Mouse (Mus musculus) spleen, embryonic (tissue): ENCODE results near the gene Coq7.

Experiments used
- CTCF ChIA-PET: fragments of 350-600 bp; sonication (Branson Sonifier 250); formaldehyde crosslinking; loops from one replicate; lab custom pipeline; 2022; lab: Charles Lee

Gene Coq7

DNA sequence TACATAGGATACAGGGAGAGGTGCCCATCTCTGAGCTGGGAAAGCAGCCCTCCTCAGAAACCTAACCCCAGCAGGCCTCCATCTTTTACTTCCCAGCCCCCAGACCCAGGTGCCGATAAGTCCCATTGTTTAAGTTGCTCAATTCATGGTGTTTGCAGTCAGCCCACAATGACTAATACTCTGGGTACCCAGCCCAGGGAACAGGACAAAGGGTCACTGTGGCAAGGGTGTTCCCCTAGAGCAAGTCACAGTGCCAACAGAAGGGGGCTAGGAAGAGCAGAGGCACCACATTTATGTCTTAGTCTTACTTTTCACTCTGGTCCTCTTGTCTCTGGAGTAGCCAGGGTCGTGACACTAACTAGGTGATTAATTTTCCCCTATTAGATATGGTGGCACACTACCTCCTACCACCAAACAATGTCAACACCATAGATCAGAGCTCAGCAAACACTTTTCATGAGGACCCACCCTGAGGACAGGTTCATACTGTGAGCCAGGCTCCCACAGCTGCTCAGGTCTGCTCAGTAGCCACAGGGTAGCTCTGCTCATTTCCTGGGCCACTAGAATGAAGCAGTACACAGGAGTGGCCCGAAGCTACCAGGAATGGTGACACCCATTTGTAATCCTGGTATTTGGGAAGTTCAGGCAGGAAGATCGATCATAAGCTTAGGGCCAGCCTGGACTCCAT is 38.1 kb downstream of the Coq7 start:
- CTCF ChIA-PET, result no interaction called here

DNA sequence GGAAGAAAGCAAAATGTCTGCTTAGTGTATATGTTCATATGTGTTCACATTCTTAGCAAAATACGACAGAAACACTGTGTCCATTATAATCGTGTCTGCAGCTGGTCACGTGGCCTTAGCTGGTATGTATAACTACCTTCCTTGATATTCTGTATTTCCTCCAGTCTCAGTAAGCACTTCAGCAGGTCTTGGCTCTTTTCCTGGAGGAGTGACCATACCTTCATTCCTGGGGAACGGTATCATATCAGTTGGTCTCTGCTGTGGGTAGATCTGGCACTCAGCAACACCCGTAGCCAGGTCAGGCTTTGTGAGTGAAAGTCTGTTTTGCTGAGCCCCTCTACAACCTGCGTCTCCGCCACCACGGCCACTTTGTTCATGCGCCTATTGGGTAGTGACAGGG is 39.3 kb downstream of the Coq7 start:
- CTCF ChIA-PET, result no interaction called here

DNA sequence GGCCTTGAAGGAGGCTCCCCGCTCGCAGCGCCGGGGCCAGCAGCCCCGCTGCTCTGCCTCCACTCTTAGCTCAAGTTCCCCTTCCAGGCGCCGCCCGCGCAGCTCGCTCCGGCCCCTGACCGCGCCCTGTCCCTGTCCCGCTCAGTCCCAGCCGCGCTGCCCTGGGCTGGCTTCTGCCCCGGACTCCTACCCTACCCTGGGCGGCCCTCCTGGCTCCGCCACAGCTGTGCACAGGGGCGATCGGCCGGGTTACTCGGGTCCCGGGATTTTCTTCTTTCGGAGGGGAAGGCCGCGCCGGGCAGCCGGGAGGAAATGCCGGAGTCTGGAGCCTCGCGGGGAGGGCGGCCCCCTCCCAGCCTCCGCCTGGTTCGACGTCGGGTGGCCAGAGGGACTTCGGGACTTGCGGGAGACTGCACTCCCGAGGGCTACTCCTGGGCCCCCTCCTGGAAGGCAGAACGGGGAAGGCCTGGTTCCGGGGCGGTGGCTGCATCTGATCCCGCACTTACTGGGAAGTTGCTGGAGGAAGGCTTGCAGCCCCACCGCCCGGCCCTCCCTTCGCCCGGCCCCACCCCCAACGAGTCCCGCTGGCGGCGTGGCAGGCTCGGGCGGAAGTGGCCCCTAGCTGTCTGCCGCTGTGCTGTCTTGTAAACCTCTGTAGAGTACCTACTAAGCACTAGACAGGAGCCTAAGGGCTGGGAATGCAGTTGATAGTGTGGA is 41.6 kb downstream of the Coq7 start, which contains the start of gene Itpripl2:
Itpripl2 (minus strand) TSS at position 545 of the 717 bp plus-strand sequence.
- CTCF ChIA-PET, result no interaction called here

DNA sequence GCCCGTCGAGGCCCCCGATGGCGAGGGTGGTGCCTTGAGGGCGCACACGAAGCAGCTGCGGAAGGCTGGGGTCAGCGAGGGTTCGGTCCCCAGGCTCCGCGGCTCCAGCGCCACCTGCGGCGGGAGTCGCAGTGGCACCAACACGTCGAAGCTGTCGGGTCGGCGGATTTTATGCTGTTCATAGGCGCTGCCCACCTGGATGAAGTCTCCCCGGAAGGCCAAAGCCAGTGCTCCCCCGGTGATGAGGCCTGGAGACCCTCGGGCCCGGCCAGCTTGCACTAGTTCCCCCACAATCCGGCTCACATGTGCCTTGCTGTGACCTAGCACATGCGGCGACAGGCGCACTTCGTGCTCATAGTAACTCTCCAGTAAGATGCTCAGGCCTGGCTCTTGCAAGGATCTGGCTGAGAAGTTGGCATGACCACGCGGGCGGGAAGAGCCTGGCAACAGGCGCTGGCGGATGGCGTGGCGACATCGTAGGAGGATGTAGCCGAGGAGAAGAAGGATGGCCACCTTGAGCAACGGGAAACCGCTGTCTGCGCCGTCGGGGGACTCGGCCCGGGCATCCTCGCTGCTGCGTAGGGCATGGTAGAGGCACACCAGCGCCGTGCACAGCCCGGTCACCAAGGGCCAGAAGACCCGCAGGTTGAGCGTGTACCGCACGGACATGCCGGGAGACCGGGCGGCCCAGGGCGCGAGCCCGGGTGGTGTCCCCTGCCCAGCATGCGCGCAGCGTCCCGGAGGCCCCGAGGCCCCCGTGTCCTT is 42.3 kb downstream of the Coq7 start:
- CTCF ChIA-PET, result no interaction called here

DNA sequence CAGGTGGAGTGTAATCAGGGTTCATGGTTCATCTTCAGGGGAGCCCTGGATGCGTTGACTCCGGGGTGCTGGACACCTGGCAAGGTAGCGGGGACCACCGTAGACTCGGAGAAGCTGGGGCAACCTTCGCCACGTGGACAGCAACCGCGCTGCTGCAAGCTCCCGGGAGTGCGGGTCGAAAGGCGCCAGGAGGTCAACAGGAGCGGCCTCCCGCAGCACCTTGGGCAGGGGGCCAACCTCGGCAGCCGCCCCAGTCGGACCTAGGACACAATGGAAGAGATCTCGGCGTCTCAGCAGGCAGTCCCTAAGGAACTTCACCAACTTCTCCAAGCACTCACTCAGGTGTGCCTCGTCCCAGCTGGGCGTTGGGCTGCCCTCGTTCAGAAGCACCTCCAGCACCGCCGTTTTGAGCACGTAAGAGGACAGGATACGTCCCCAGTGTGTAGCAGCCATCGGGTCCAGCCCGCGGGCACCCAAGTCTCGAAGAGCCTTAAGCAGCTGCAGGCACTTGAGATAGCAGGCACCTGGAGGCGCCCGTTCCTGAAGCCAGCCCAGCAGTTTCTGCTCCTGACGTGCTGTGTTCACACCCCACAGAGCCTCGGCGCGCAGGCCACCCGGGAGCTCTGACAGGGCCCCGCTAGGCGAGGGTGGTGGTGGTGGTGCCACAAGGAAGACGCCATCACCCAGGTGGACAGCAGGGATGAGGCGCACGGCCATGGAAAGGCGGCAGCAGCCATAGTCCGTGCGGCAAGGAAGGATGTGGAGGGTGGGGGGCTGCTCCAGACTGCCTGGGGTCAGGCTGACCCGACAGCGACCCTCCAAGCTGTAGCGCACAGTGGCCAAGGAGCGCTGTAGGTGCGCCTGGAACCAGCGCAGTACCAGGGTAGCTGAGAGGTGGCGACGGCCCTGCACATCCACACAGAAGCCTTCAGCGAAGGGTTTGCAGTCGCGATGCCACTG is 43.2 kb downstream of the Coq7 start:
- CTCF ChIA-PET, result no interaction called here

DNA sequence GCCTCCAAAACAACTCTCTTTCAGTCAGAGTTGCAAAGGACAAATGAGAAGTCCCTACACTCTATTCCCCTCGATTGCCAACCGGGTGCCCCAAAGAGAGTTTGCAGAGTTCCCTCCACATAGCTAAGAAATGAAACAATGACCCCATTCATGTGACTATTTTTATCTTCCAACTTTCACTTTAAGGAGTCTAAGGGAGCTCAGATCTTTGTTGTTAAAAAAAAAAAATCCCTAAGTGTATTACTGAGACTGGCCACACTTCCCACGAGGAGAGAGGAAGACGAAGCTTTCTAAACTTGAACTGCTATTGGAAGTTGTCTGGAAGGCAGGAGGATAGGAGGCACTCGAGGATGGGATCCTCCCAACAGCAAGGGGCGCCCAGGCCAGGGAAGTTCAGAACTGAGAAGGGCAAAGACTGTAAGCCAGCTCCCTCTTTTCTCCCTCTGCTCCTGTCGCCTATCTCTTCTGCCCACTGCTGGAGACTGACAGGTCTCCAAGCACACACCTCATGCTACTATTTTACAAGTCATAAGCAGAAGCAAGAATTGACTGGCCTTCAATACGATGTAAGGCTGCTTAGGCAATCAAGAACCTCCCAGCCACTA is 45.0 kb downstream of the Coq7 start:
- CTCF ChIA-PET, result no interaction called here

DNA sequence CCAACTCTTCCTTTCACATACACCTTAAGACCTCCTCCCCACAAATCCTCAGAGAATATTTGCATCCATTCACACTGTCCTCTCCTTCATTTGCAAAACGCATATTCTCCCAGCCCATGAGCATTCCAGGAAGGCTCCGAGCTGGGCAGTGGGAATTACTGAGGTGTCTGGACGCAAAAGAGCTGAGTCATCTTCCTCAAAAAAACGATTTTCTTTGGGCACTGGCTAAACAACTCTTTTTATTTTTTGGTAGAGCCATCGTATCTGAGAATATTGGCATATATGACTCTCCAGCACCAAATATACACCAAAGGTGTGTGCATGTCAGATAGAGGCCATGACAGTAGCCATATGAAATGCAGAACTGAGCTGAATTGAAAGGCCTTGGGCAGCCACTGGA is 46.2 kb downstream of the Coq7 start:
- CTCF ChIA-PET, result no interaction called here

DNA sequence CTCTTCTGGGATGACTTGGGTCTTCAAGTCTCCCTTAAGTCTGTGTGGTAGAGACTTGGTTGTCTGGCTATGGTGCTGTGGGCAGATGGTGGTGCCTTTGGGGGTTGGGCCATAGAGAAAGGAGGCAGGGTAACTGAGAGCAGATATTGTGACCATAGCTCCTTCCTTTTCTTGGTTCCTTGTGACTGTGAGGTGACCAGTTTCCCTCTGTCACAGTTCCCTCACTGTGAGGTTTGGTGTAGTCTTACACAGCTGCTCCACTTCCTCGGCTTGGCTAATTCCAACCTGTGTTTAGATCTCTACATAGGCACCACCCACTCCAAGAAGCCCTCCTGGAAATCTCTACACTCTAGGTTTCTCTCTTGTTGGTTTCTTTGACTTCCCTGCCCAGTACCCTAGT is 49.2 kb downstream of the Coq7 start:
- CTCF ChIA-PET, result no interaction called here

DNA sequence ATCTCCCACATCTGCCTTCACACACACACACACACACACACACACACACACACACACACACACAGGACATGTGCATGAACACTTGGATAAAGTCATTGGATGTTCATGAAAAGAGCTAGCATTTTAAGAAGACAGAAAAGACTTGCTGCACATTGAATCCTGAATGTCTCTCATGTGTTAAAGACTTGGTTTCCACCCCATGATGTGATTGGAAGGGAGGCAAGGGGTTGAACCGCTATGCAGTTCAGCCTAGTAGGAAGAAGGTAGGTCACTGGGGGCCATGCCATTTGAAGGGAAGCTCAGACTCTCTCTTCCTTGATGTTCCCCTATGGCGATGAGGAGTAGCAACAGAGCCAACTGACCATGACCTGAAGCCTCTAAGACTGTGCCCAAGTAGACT is 51.2 kb downstream of the Coq7 start:
- CTCF ChIA-PET, result no interaction called here

DNA sequence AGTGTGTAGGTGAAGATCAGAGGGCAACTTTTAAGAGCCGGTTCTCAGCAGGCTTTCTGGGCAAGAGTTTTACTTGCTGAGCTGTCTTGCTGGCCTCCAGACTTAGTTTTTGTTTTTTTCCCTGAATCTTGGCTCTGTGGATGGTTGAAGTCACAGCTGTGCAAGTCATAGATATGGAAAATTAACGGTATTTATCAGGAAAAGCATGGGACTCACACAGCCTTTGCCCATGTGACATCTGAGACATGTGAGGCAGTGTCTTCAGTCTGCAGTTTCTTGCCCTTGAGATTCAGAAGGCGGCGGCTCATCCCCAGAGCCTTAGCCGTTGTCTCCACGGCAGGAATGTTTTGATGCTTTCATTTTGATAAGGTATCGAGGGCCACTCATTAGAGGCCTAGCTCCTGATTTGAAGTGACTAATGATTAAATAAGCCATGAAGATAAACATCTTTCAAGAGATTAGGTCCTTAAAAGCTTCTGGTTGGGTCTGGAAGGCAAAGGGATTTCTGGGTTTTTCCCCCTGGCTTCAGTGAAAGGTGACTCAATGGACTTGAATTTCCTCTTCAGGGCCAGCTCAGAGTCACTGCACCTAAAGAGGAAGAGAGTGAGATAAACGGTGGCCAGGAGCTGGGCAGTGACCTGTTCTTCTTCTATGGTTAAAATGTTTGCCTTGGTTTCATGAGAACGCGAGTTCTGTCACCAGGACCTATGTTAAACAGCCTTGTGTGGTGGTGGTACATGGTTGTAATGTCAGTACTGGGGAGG is 51.9 kb downstream of the Coq7 start:
- CTCF ChIA-PET, result no interaction called here

DNA sequence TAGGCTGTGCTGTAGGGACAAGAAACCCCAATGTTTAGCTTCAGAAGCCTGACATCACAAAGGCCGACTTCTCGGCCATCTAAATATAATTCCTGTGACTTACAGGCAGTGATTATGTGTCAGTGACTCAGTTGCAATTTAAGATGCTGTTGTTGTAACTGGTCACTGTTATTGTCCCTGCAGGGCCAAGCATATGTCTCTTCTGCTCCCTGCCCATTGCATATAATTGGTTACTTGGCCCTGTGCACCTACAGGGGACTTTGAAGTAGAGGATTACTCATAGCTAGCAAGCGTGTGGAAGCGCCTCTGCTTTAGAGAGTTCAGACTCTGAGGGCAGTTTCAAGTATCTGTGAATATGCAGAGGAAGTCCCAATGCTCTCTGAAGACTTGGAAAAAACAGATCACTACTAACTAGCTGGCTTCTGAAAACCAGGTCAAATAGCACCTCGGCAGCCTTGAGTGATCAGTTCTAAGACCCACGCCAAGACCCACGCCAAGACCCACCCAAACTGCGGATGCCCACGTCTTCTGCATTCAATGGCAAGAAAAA is 52.9 kb downstream of the Coq7 start:
- CTCF ChIA-PET, result no interaction called here

DNA sequence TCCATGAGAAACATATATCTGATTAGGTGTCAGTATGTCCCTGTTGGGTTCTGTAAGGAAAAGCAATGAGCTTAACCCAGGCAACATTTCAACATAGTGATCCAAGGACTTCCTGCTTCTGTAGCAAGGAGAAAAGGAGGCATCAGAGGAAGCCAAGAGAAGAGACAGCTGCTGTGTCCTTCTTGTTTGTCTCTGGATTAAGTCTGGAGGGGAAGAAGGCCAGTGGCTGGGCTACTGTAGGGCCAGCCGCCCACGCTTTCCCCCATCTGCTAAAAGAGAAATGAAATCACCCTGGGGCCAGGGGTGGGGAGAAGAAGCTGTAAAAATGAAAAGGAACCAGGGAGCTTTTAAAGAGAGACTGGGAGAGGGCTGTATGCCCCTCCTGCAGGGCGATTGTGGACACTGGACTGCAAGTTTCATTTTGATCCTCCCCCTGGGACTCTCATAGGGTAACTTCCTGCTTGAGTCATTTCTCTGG is 54.3 kb downstream of the Coq7 start:
- CTCF ChIA-PET, result no interaction called here

DNA sequence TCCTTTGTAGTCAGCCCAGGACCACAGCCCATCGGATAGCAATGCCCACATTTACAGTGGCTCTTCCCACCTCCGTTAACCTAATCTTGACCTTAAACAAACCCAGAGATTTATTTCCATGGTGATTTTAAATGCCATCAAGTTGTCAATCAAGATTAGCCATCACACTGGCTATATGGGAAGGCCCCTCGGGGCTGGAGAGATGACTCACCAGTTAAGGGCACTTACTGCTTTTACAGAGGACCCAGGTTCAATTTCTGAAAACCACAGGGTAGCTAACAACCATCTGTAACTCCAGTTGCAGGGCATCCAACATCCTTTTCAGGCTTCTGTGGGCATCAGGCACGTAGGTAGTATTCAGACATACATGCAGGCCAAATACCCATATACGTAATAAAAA is 56.7 kb downstream of the Coq7 start:
- CTCF ChIA-PET, result no interaction called here

DNA sequence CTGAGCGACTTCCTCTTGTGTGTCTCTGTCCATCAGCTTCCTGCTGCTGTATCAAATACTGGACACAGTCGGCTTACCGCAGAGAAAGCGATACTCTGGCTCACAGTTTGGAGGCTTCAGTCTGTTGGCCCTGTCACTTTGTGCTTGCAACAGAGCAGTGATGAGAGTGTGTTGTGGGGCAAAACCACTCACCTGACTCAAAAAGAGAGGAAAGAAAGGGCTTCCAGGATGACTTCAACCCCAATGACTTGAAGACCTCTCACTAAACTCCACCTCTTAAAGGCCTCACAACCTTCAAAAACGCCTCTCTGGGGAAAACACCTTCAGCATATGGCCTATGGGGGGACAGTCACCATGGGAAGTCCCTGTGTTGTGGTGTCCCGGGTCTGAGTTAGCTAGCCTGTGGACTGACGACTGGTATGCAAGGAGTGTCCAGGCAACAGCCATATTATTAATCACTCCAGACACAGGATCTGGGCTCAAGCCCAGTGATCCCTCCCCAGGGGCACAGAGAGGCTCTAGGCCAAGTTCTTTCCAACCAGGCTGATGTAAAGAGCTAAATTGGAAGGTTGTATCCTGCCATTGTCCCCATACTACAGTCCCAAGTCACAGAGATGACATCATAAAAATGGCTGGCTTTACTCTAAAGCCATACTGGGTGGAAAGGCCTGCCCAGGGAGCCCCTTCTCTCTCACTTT is 58.0 kb downstream of the Coq7 start:
- CTCF ChIA-PET, result no interaction called here

DNA sequence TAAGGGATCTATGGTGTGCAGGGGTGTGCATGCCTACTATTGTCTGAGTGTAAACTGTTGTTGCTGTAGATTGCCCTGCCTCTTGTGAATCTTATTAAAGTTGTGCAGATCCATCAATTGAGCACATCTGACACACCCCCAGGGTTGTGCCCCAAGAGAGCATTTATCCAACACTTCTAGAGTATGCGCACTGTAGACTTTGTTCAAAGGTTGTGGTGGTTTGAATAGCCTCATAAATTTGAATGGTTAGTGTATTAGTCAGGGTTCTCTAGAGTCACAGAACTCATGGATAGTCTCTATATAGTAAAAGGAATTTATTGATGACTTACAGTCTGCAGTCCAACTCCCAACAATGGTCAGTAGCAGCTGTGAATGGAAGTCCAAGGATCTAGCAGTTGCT is 60.3 kb downstream of the Coq7 start:
- CTCF ChIA-PET, result no interaction called here

DNA sequence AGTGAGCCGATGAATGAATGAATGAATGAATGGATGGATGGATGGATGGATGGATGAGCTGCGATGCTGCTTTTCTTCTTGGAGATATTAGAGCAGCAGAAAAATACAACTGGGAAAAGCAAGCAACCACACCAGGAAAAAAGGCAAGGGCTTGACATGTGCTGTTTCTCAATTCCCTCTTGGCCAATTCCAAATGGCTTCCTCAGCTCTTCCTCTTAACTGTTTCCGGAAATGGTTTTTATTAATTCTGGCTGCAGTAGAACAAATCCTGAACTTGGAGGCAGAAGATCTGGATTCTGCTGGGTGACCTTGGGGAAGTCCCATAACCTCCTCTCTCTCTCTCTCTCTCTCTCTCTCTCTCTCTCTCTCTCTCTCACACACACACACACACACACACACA is 65.1 kb downstream of the Coq7 start:
- CTCF ChIA-PET, result no interaction called here

DNA sequence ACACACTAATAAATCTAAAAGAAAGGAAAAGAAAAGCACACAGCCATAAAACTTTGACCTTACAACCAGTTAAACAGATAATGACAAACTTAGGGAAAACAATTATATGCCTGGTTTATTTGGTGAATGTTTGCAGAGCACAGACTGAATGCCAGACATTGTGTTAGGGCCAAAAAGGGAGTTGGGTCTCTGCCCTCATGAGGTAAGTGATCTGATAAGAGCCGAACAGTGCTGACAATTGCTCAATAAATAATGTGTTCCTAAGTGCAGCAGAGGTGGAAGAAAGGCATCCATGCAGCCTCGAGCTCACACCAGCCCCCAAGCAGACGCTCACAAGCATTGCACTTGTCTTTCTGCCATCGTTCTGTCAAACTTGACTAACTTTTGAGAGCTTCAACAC is 68.7 kb downstream of the Coq7 start:
- CTCF ChIA-PET, result no interaction called here

DNA sequence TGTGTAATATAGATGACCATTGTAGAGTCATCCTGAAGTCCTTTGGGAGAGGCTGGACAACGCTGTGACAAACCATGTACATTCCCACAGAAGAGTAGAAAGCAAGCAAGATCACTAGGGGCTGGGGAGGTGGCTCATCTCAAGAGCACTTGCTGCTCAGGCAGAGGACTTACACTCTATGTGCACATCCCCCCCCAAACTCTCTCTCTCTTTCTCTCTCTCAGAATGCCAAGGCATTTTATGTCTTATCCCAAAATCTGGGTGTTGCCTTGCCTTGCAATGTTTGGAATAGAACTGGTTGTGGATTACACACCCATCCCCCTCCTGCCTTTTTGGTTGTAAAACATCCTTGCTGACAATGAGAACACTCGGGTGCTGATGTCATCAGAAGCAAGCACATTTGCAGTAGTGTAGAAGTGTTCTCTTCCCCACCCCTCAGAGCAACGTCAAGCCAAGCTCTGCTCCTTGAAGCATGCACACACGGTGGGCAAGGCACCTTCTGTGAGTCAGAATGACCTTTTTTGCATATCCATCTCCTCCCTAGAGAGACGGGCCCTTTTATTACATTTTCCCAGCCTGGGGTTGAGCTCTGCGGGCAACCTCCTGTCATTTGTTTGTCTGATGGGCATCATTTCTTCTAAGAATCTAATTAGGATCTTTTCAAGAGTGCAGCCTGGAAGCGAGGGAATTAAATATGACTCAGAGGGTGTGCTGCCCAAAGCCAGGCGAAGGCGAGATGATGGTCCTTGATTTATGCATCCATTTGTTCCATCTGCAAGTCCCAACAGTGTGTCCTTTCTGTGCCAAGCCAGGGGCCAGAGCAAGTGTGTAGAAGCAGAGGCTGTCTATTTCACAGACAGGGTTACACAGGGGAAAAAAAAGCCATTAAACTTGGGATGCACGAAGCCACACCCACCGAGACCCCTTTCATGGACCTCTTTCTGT is 70.1 kb downstream of the Coq7 start:
- CTCF ChIA-PET, result no interaction called here
